Mouse (Mus musculus): ENCODE data around the gene Zbtb17. TPM values are rescaled to one million over a fixed set of nuclear protein-coding genes. Genes with fewer than 3 reads are reported as not detected.

The Zbtb17 gene
- polyA plus RNA-seq, 1 experiment from 2014 or later, result 19.8 TPM

DNA sequence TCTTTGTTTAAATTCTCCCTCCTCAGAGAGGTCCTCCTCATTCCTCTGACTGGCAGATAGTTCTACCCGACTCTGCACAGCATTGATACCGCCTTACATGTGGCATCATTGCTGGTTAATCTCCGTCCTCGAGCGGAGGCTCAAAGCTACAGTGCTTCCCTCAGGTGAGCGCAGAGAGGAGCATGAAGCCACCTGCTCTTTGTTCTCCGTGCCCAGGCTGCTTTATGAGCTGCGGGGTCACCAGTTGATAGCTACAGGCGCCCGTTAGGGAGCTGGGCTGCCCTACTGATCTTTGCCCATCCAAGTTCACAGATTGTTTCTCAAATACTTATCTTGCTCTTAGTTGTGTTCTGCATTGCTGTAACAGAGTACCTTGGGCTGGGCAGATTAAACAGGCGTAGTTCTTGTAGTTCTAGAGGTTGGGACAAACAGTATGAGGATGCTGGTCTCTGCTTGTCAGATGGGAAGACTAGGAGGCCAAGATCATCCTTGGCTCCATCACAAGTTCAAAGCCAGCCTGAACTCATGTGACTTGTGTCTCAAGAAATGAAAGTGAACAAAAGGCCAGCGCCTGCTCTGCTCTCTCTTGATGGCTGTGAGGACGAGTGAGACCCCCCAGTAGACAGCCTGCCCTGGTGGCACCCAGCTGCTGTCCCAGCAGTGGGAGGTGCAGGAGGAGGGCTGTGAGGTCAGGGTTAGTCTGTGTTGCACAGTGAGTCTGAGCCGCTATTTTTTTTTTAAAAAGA is 11.9 kb downstream of the Zbtb17 start:
- in situ Hi-C loops (cut with MboI; ENCODE audit: low pct_unique_long_range_greater_than_20kb), result no loop called here
- ChIA-PET CTCF (no interaction called here), POLR2A (no interaction called here)
- no peak for DNase-seq (ENCODE audit: low read depth, low spot score)
- TF ChIP-seq CTCF (IDR thresholded peaks at IDR 0.05), result no peak
- ATAC-seq, result no peak
- H3K27me3 ChIP-seq, result no peaks in the 10 kb centered on the region

GRCm38 (mm10) chr4:141458236-141458635 is 13.8 kb downstream of the Zbtb17 start:
- in situ Hi-C loops (cut with MboI; ENCODE audit: low pct_unique_long_range_greater_than_20kb), result no loop called here
- DNase-seq (ENCODE audit: low read depth, low spot score) (no peak), ATAC-seq (no peak)
- CTCF ChIA-PET, result no interaction called here
- POLR2A ChIA-PET, result no interaction called here
- no peaks in the 10 kb centered on the region for H3K27me3 ChIP-seq
- TF ChIP-seq CTCF (IDR thresholded peaks at IDR 0.05), result no peak

GRCm38 (mm10) chr4:141458888-141459287 is 14.4 kb downstream of the Zbtb17 start:
- in situ Hi-C loops (cut with MboI; ENCODE audit: low pct_unique_long_range_greater_than_20kb), result no loop called here
- DNase-seq (ENCODE audit: low read depth, low spot score), result no peak
- CTCF ChIA-PET, result no interaction called here
- TF ChIP-seq CTCF (IDR thresholded peaks at IDR 0.05), result no peak
- H3K27me3 ChIP-seq, result no peaks in the 10 kb centered on the region
- ATAC-seq, result no peak
- POLR2A ChIA-PET, result no interaction called here

DNA sequence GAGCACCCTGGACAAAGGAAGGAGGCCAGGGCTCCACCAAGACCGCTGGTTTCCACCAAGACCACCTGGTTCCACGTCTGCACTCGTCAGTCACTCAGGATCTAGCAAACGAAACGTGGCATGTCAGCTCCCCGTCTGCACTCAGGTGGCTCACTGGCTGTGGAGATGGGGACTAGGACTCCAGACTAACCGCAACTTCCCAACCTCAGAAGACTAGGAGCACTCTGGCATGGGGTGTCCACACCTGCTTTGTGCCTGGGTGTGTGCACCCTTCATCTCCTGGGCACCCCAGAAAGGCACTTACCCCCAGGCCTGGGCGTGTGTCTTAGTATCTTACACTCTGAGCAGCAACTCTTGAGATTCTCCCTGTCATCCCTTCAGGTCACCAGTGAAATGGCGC is 15.3 kb downstream of the Zbtb17 start:
- TF ChIP-seq CTCF (IDR thresholded peaks at IDR 0.05), result no peak
- DNase-seq (ENCODE audit: low read depth, low spot score) (no peak), ATAC-seq (no peak)
- H3K27me3 ChIP-seq, result no peaks in the 10 kb centered on the region
- ChIA-PET POLR2A (no interaction called here), CTCF (no interaction called here)
- in situ Hi-C loops (cut with MboI; ENCODE audit: low pct_unique_long_range_greater_than_20kb), result no loop called here

- in situ Hi-C loops (cut with MboI; ENCODE audit: low pct_unique_long_range_greater_than_20kb), result no loop called here
- DNase-seq (ENCODE audit: low read depth, low spot score) (no peak), ATAC-seq (no peak)
- ChIA-PET CTCF (no interaction called here), POLR2A (no interaction called here)
- TF ChIP-seq CTCF (IDR thresholded peaks at IDR 0.05), result no peak
- no peaks in the 10 kb centered on the region for H3K27me3 ChIP-seq
Measured at GRCm38 (mm10) chr4:141460481-141460880, 16.0 kb downstream of the Zbtb17 start.

DNA sequence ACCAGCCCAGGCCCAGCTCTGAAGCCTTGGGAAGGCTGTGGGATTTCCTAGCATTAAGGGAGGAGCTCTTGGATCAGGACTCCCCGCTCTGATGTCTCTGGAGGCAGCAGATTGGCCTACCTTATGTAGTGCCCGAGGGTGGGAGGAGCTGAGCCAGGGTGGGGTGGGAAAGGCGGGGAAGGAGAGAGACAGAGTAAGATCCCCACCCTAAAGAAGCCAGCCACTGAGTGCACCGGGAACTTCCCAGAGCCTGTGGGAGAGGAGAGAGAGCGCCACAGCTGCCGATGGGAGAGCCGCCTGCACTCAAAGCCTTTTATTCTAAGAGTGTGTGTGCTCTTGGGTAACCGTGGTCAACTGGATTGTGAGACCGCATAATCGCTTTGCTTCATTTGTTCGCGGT is 16.6 kb downstream of the Zbtb17 start:
- ChIA-PET POLR2A (no interaction called here), CTCF (no interaction called here)
- ATAC-seq (no peak), DNase-seq (ENCODE audit: low read depth, low spot score) (no peak)
- in situ Hi-C loops (cut with MboI; ENCODE audit: low pct_unique_long_range_greater_than_20kb), result no loop called here
- no peak for TF ChIP-seq CTCF (IDR thresholded peaks at IDR 0.05)
- no peaks in the 10 kb centered on the region for H3K27me3 ChIP-seq

DNA sequence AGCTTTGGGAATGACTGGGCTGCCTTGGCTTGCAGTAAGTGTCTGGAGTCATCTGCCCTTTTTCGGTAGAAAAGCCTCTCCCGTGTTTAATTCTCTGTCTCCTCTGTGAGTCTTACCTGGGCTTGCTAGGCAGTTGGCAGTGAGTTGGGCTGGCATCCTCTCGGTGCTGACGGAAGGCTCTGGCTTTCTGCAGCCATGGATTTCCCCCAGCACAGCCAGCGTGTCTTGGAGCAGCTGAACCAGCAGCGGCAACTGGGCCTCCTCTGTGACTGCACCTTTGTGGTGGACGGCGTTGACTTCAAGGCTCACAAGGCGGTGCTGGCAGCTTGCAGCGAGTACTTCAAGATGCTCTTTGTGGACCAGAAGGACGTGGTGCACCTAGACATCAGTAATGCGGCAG is 17.1 kb downstream of the Zbtb17 start:
- ChIA-PET POLR2A (no interaction called here), CTCF (no interaction called here)
- TF ChIP-seq CTCF (IDR thresholded peaks at IDR 0.05), result no peak
- ATAC-seq (no peak), DNase-seq (ENCODE audit: low read depth, low spot score) (no peak)
- in situ Hi-C loops (cut with MboI; ENCODE audit: low pct_unique_long_range_greater_than_20kb), result no loop called here
- H3K27me3 ChIP-seq, result no peaks in the 10 kb centered on the region

DNA sequence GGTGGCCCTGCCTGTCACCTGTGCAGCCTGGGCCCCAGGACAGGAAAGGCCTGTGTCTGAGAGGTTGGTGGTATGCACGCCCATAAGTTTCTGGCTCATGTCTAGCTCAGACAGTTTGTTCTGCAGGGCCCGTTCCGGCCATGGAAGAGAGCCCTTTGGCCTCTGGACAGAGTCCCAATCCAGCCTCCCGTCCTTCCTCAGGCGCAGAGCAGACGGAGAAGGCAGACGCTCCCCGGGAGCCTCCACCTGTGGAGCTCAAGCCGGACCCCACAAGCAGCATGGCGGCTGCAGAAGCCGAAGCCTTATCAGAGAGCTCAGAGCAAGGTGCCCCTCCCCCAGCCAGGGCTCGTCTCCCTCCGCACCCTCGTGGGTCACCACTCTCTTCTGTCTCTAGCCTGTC is 19.0 kb downstream of the Zbtb17 start:
- ChIA-PET CTCF (interaction anchor here (1.4 kb wide), 1 partner anchor 9 kb away, joined by 4 read pairs; no protein-coding TSS in a partner anchor), POLR2A (no interaction called here)
- DNase-seq (ENCODE audit: low read depth, low spot score) (no peak), ATAC-seq (no peak)
- no peak for TF ChIP-seq CTCF (IDR thresholded peaks at IDR 0.05)
- in situ Hi-C loops (cut with MboI; ENCODE audit: low pct_unique_long_range_greater_than_20kb), result no loop called here
- H3K27me3 ChIP-seq, result no peaks in the 10 kb centered on the region

- ChIA-PET POLR2A (no interaction called here), CTCF (no interaction called here)
- DNase-seq (ENCODE audit: low read depth, low spot score) (no peak), ATAC-seq (no peak)
- TF ChIP-seq CTCF (IDR thresholded peaks at IDR 0.05), result no peak
- H3K27me3 ChIP-seq, result no peaks in the 10 kb centered on the region
- in situ Hi-C loops (cut with MboI; ENCODE audit: low pct_unique_long_range_greater_than_20kb), result no loop called here
Measured at GRCm38 (mm10) chr4:141464722-141465121, 20.3 kb downstream of the Zbtb17 start.

DNA sequence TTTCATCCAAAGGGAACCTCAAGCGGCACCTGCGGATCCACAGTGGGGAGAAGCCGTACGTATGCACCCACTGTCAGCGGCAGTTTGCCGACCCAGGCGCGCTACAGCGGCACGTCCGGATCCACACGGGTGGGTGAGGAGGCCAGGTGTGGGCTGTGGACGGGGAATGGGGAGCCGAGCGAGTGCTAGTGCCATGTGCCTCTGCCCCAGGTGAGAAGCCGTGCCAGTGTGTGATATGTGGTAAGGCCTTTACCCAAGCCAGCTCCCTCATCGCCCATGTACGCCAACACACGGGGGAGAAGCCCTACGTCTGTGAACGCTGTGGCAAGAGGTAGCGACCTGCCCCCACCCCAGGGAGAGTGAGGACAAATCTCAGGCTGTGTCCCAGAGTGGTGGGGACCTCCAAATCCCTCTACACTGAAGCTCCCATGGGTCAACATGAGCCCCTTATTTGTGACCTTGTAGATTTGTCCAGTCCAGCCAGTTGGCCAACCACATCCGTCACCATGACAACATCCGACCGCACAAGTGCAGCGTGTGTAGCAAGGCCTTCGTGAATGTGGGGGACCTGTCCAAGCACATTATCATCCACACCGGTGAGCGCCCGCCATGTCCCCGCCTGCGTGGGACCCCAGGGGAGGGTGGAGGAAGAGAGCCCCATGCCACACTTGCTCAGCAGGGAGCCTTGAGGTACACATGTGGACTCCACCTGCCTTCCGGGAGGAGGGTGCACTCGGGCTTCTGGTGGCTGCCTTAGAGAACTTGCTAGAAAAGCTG is 21.2 kb downstream of the Zbtb17 start:
- no peak for TF ChIP-seq CTCF (IDR thresholded peaks at IDR 0.05)
- ChIA-PET POLR2A (interaction anchor here (1.0 kb wide), 1 partner anchor 61 kb away, joined by 3 read pairs; no protein-coding TSS in a partner anchor), CTCF (no interaction called here)
- no peaks in the 10 kb centered on the region for H3K27me3 ChIP-seq
- no peak for DNase-seq (ENCODE audit: low read depth, low spot score)
- no peak for ATAC-seq
- in situ Hi-C loops (cut with MboI; ENCODE audit: low pct_unique_long_range_greater_than_20kb), result no loop called here

DNA sequence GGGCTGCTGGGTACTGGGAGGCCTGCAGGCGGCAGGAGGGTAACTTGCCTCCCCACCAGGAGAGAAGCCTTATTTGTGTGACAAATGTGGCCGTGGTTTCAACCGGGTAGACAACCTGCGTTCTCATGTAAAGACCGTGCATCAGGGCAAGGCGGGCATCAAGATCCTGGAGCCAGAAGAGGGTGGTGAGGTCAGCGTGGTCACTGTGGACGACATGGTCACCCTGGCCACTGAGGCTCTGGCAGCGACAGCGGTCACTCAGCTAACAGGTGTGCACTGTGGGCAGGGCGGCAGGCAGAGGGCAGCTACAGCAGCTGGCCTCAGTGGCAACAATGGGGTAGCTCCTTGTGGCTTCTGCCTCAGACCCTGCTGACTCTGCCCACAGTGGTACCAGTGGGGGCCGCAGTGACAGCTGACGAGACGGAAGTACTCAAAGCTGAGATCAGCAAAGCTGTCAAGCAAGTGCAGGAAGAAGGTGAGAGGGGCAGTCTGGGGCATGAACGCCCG is 21.9 kb downstream of the Zbtb17 start:
- no peak for TF ChIP-seq CTCF (IDR thresholded peaks at IDR 0.05)
- in situ Hi-C loops (cut with MboI; ENCODE audit: low pct_unique_long_range_greater_than_20kb), result no loop called here
- no peaks in the 10 kb centered on the region for H3K27me3 ChIP-seq
- ATAC-seq, result no peak
- no peak for DNase-seq (ENCODE audit: low read depth, low spot score)
- ChIA-PET CTCF (no interaction called here), POLR2A (no interaction called here)

All from Patski (cell line).